Mouse (Mus musculus): ENCODE data around the gene Samd4b. TPM values are rescaled to one million over a fixed set of nuclear protein-coding genes. Genes with fewer than 3 reads are reported as not detected.

The Samd4b gene
- total RNA-seq, 1 experiment: 30.3 TPM

GRCm38 (mm10) chr7:28573236-28573635, 24.7 kb downstream of the Samd4b start:
- H3K9ac ChIP-seq (ENCODE audit: insufficient read depth, low read depth, low read length, poor library complexity, severe bottlenecking): no peak overlapping the region
- peaks cover 7% of the 10 kb centered on the region; the same call in 1 of the 2 replicates for H3K36me3 ChIP-seq (ENCODE audit: control insufficient read depth, insufficient read depth, low read length, poor library complexity, severe bottlenecking)
- in situ Hi-C loops (cut with MboI; ENCODE audit: low sequenced_read_pairs in 2 of 2, unreplicated experiment in 2 of 2): no loop called here
- no peak for TF ChIP-seq HCFC1 (IDR thresholded peaks at IDR 0.05; ENCODE audit: borderline replicate concordance, insufficient read depth, low read length)
- no peaks in the 10 kb centered on the region for H3K9me3 ChIP-seq (ENCODE audit: control insufficient read depth, insufficient read depth, low read depth, low read length)
- no peak overlapping the region for H3K27ac ChIP-seq (ENCODE audit: insufficient read depth, low read depth, low read length, poor library complexity, severe bottlenecking)
- DNase-seq (ENCODE audit: low read depth, low spot score): no peak
- H3K4me3 ChIP-seq (ENCODE audit: insufficient read depth in 1 of 2, low read depth in 1 of 2, low read length in 2 of 2, poor library complexity in 1 of 2, severe bottlenecking in 1 of 2): no peak overlapping the region
- H3K4me1 ChIP-seq (ENCODE audit: control insufficient read depth in 2 of 2, insufficient read depth in 2 of 2, low read length in 2 of 2, poor library complexity in 1 of 2): peaks cover 20 to 61% of the 10 kb centered on the region in 2 experiments; a peak in 3 of 4 replicates

GRCm38 (mm10) chr7:28572689-28573088, 25.3 kb downstream of the Samd4b start:
- no peak for DNase-seq (ENCODE audit: low read depth, low spot score)
- no peaks in the 10 kb centered on the region for H3K9me3 ChIP-seq (ENCODE audit: control insufficient read depth, insufficient read depth, low read depth, low read length)
- in situ Hi-C loops (cut with MboI; ENCODE audit: low sequenced_read_pairs in 2 of 2, unreplicated experiment in 2 of 2): no loop called here
- no peak overlapping the region for H3K9ac ChIP-seq (ENCODE audit: insufficient read depth, low read depth, low read length, poor library complexity, severe bottlenecking)
- H3K4me1 ChIP-seq (ENCODE audit: control insufficient read depth in 2 of 2, insufficient read depth in 2 of 2, low read length in 2 of 2, poor library complexity in 1 of 2): peaks cover 20 to 56% of the 10 kb centered on the region in 2 experiments; a peak in 3 of 4 replicates
- H3K4me3 ChIP-seq (ENCODE audit: insufficient read depth in 1 of 2, low read depth in 1 of 2, low read length in 2 of 2, poor library complexity in 1 of 2, severe bottlenecking in 1 of 2): no peak overlapping the region
- no peak overlapping the region for H3K27ac ChIP-seq (ENCODE audit: insufficient read depth, low read depth, low read length, poor library complexity, severe bottlenecking)
- H3K36me3 ChIP-seq (ENCODE audit: control insufficient read depth, insufficient read depth, low read length, poor library complexity, severe bottlenecking): peaks cover 12% of the 10 kb centered on the region
- no peak for TF ChIP-seq MAFK (IDR thresholded peaks at IDR 0.05; ENCODE audit: insufficient read depth, low read depth, low read length)
- TF ChIP-seq ZC3H11A (IDR thresholded peaks at IDR 0.05; ENCODE audit: borderline replicate concordance, low read depth, low read length): no peak
- no peak for TF ChIP-seq ZNF384 (IDR thresholded peaks at IDR 0.05; ENCODE audit: low read depth, low read length)
- TF ChIP-seq CHD2 (IDR thresholded peaks at IDR 0.05; ENCODE audit: low read depth, low read length): no peak
- no peak for TF ChIP-seq HCFC1 (IDR thresholded peaks at IDR 0.05; ENCODE audit: borderline replicate concordance, insufficient read depth, low read length)

GRCm38 (mm10) chr7:28570982-28571682, 26.8 kb downstream of the Samd4b start:
- Histone ChIP-seq H3K4me1 (ENCODE audit: control insufficient read depth in 2 of 2, insufficient read depth in 2 of 2, low read length in 2 of 2, poor library complexity in 1 of 2) (peaks cover 16 to 41% of the 10 kb centered on the region in 2 experiments; a peak in 3 of 4 replicates), H3K9ac (ENCODE audit: insufficient read depth, low read depth, low read length, poor library complexity, severe bottlenecking) (no peak overlapping the region; the same call in 1 of the 2 replicates), H3K27ac (ENCODE audit: insufficient read depth, low read depth, low read length, poor library complexity, severe bottlenecking) (no peak overlapping the region), H3K9me3 (ENCODE audit: control insufficient read depth, insufficient read depth, low read depth, low read length) (no peaks in the 10 kb centered on the region), H3K36me3 (ENCODE audit: control insufficient read depth, insufficient read depth, low read length, poor library complexity, severe bottlenecking) (peaks cover 26% of the 10 kb centered on the region), H3K4me3 (ENCODE audit: insufficient read depth in 1 of 2, low read depth in 1 of 2, low read length in 2 of 2, poor library complexity in 1 of 2, severe bottlenecking in 1 of 2) (no peak overlapping the region)
- TF ChIP-seq ZNF384 (IDR thresholded peaks at IDR 0.05; ENCODE audit: low read depth, low read length) (no peak), ZC3H11A (IDR thresholded peaks at IDR 0.05; ENCODE audit: borderline replicate concordance, low read depth, low read length) (no peak), MAFK (IDR thresholded peaks at IDR 0.05; ENCODE audit: insufficient read depth, low read depth, low read length) (no peak), CHD2 (IDR thresholded peaks at IDR 0.05; ENCODE audit: low read depth, low read length) (no peak), HCFC1 (IDR thresholded peaks at IDR 0.05; ENCODE audit: borderline replicate concordance, insufficient read depth, low read length) (no peak)
- DNase-seq (ENCODE audit: low read depth, low spot score): no peak
- in situ Hi-C loops (cut with MboI; ENCODE audit: low sequenced_read_pairs in 2 of 2, unreplicated experiment in 2 of 2): no loop called here

GRCm38 (mm10) chr7:28570291-28570981, 27.5 kb downstream of the Samd4b start:
- no peak for DNase-seq (ENCODE audit: low read depth, low spot score)
- peaks cover 29% of the 10 kb centered on the region for H3K36me3 ChIP-seq (ENCODE audit: control insufficient read depth, insufficient read depth, low read length, poor library complexity, severe bottlenecking)
- in situ Hi-C loops (cut with MboI; ENCODE audit: low sequenced_read_pairs in 2 of 2, unreplicated experiment in 2 of 2): no loop called here
- H3K27ac ChIP-seq (ENCODE audit: insufficient read depth, low read depth, low read length, poor library complexity, severe bottlenecking): no peak overlapping the region
- no peaks in the 10 kb centered on the region for H3K9me3 ChIP-seq (ENCODE audit: control insufficient read depth, insufficient read depth, low read depth, low read length)
- no peak overlapping the region for H3K9ac ChIP-seq (ENCODE audit: insufficient read depth, low read depth, low read length, poor library complexity, severe bottlenecking)
- TF ChIP-seq ZNF384 (IDR thresholded peaks at IDR 0.05; ENCODE audit: low read depth, low read length): no peak
- H3K4me3 ChIP-seq (ENCODE audit: insufficient read depth in 1 of 2, low read depth in 1 of 2, low read length in 2 of 2, poor library complexity in 1 of 2, severe bottlenecking in 1 of 2): no peak overlapping the region
- H3K4me1 ChIP-seq (ENCODE audit: control insufficient read depth in 2 of 2, insufficient read depth in 2 of 2, low read length in 2 of 2, poor library complexity in 1 of 2): peaks cover 14 to 35% of the 10 kb centered on the region in 2 experiments; a peak in 3 of 4 replicates
